Mouse (Mus musculus) liver, adult 2 months (tissue): ENCODE data around the gene Afmid.

Source experiments
- CTCF ChIP-seq: fragments of 200-500 bp; IDR thresholded peaks from 2 replicates; pipeline ENCODE4 v1.5.1; 2011; ENCODE audit warnings: low read depth, low read length, control low read depth
- POLR2A ChIP-seq: fragments of 200-500 bp; IDR thresholded peaks from 2 replicates; pipeline ENCODE4 v1.6.1; 2011; ENCODE audit warnings: low read length, control low read depth; ENCODE audit not compliant: insufficient read depth; ENCODE audit errors: extremely low read depth

GRCm38 (mm10) chr11:117780199-117780515 is 45.6 kb upstream of the Afmid start:
- TF ChIP-seq CTCF (no peak), POLR2A (no peak)
